Mouse (Mus musculus) activated CD4-positive, CD25-positive, alpha-beta regulatory T cell, adult 4 months (primary cell): Measurements from ENCODE around the gene Galnt9. TPM values are rescaled to one million over a fixed set of nuclear protein-coding genes. Genes with fewer than 3 reads are reported as not detected.

ENCODE experiments used
- ATAC-seq: one replicate; pipeline ENCODE4 v1.8.0; 2017
- polyA plus RNA-seq, 2 experiments: library from polyadenylated mRNA; unstranded; fragments of 100-300 nt; shearing (Covaris generic); gene quantifications; one replicate each; pipeline ENCODE4 v1.2.1; 2017

Galnt9 gene
- polyA plus RNA-seq, 2 experiments from 2014 or later, result 3.1 to 4.0 TPM

- ATAC-seq, result no peak
These were observed 3.2 kb upstream of the Galnt9 start for GRCm38 (mm10) chr5:110540947-110541346.

GRCm38 (mm10) chr5:110541456-110541855 lies 2.7 kb upstream of the Galnt9 start:
- ATAC-seq, result no peak

- ATAC-seq, result no peak
These were observed 525 bp downstream of the Galnt9 start for GRCm38 (mm10) chr5:110544691-110545069.

GRCm38 (mm10) chr5:110545311-110545710 lies 1.2 kb downstream of the Galnt9 start:
- no peak for ATAC-seq

GRCm38 (mm10) chr5:110546136-110546535 lies 2.0 kb downstream of the Galnt9 start:
- ATAC-seq, result no peak

- ATAC-seq, result no peak
These were observed 2.7 kb downstream of the Galnt9 start for GRCm38 (mm10) chr5:110546726-110547406.

- ATAC-seq, result no peak
These were observed 4.3 kb downstream of the Galnt9 start for GRCm38 (mm10) chr5:110548446-110548845.

- no peak for ATAC-seq
These were observed 6.0 kb downstream of the Galnt9 start for GRCm38 (mm10) chr5:110550189-110550588.

- ATAC-seq, result no peak
These were observed 6.7 kb downstream of the Galnt9 start for GRCm38 (mm10) chr5:110550841-110551240.

- no peak for ATAC-seq
These were observed 7.8 kb downstream of the Galnt9 start for GRCm38 (mm10) chr5:110552005-110552404.

GRCm38 (mm10) chr5:110553315-110553714 lies 9.2 kb downstream of the Galnt9 start:
- ATAC-seq, result no peak

- ATAC-seq, result no peak
These were observed 11.0 kb downstream of the Galnt9 start for GRCm38 (mm10) chr5:110555198-110555597.

GRCm38 (mm10) chr5:110558368-110558767 lies 14.2 kb downstream of the Galnt9 start:
- ATAC-seq, result no peak

GRCm38 (mm10) chr5:110559679-110560078 lies 15.5 kb downstream of the Galnt9 start:
- no peak for ATAC-seq

GRCm38 (mm10) chr5:110562741-110563326 lies 18.7 kb downstream of the Galnt9 start:
- no peak for ATAC-seq

GRCm38 (mm10) chr5:110564986-110565644 lies 21.0 kb downstream of the Galnt9 start:
- no peak for ATAC-seq

GRCm38 (mm10) chr5:110567547-110567946 lies 23.4 kb downstream of the Galnt9 start:
- ATAC-seq, result no peak

- no peak for ATAC-seq
These were observed 30.7 kb downstream of the Galnt9 start for GRCm38 (mm10) chr5:110574888-110575287.

GRCm38 (mm10) chr5:110579296-110579695 lies 35.1 kb downstream of the Galnt9 start:
- no peak for ATAC-seq

- no peak for ATAC-seq
These were observed 36.5 kb downstream of the Galnt9 start for GRCm38 (mm10) chr5:110580569-110581239.

GRCm38 (mm10) chr5:110582647-110583538 lies 38.7 kb downstream of the Galnt9 start:
- ATAC-seq, result peak; percentile 99

- no peak for ATAC-seq
These were observed 43.3 kb downstream of the Galnt9 start for GRCm38 (mm10) chr5:110587467-110587866.
